Mouse (Mus musculus): ENCODE measurements around the gene Etnk1. TPM values are rescaled to one million over a fixed set of nuclear protein-coding genes. Genes with fewer than 3 reads are reported as not detected.
"Not testable (repeated sequence)": the region's sequence is repeated elsewhere in the genome, so short reads cannot be mapped to it uniquely, and the experiment has no call there.

Etnk1 gene
- total and polyA plus RNA-seq, 2 experiments, result 14.0 to 26.4 TPM

DNA sequence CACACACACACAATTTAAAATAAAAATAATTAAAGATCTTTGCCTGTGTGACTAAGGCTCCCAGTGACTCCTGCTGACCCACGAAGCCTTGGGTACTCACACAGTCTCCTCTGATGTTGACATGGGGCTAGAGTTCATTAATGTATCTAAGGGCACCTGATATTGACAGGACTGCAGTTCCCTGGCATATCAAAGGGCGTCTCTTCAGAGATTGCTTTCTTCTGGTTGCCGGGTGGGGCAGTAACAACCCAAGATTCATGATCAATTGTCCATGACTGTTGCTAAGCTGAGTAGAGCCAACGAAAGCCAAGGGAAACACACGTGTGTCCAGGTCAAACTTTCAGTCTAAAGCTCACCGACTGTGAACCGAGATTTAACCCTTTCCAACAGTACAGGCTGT is 22.0 kb upstream of the Etnk1 start:
- TF ChIP-seq POLR2A (IDR thresholded peaks at IDR 0.05; ENCODE audit: extremely low read depth, insufficient read depth, low read length) (no peak), CTCF (IDR thresholded peaks at IDR 0.05; ENCODE audit: low read depth, low read length) (no peak)
- H3K36me3 ChIP-seq (ENCODE audit: control insufficient read depth, insufficient read depth, low read length), result no peaks in the 10 kb centered on the region
- H3K4me1 ChIP-seq (ENCODE audit: control insufficient read depth, insufficient read depth, low read length), result no peaks in the 10 kb centered on the region
- WGBS, result 18% methylated on average over 7 of the region's 7 CpGs
- DNase-seq (ENCODE audit: extremely low read depth, low read depth, low spot score), result peak; percentile 61
- no peak overlapping the region for H3K27ac ChIP-seq (replicated peaks; ENCODE audit: insufficient read depth, low read depth, low read length)
- no peaks in the 10 kb centered on the region for H3K79me2 ChIP-seq (ENCODE audit: control insufficient read depth, insufficient read depth, low read length)
- H3K4me3 ChIP-seq (ENCODE audit: insufficient read depth, low read depth, low read length), result no peak overlapping the region
- no peaks in the 10 kb centered on the region for H3K27me3 ChIP-seq (ENCODE audit: control insufficient read depth, insufficient read depth, low read length)
- no peak overlapping the region for H3K9ac ChIP-seq (ENCODE audit: low read depth, low read length)

DNA sequence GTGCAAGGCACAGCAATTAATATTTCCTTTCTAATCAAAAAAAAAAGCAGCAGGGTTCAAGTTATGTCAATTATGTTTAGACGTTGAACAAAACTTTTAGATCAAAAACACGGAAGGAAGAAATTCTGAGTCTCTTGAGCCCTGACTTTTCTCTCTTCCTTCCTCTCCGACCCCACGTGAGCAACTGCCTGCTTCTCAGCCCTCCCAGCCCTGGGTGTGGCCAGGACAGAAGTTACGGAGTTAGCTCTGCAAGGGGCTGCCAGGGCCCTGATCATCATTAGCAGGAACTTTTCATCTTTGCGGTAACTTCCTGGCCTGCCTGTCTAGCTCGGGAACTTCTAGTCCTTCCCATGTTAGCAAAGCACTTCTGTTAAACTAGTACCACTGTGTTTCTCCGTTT is 20.3 kb upstream of the Etnk1 start:
- no peak for DNase-seq (ENCODE audit: extremely low read depth, low read depth, low spot score)
- Histone ChIP-seq H3K27me3 (ENCODE audit: control insufficient read depth, insufficient read depth, low read length) (no peaks in the 10 kb centered on the region), H3K9ac (ENCODE audit: low read depth, low read length) (no peak overlapping the region), H3K36me3 (ENCODE audit: control insufficient read depth, insufficient read depth, low read length) (no peaks in the 10 kb centered on the region), H3K4me3 (ENCODE audit: insufficient read depth, low read depth, low read length) (no peak overlapping the region), H3K4me1 (ENCODE audit: control insufficient read depth, insufficient read depth, low read length) (no peaks in the 10 kb centered on the region), H3K27ac (replicated peaks; ENCODE audit: insufficient read depth, low read depth, low read length) (no peak overlapping the region), H3K79me2 (ENCODE audit: control insufficient read depth, insufficient read depth, low read length) (no peaks in the 10 kb centered on the region)
- 70% methylated on average over 8 of the region's 8 CpGs for WGBS
- TF ChIP-seq POLR2A (IDR thresholded peaks at IDR 0.05; ENCODE audit: extremely low read depth, insufficient read depth, low read length), result no peak
- TF ChIP-seq CTCF (IDR thresholded peaks at IDR 0.05; ENCODE audit: low read depth, low read length), result no peak

- no peaks in the 10 kb centered on the region for H3K36me3 ChIP-seq (ENCODE audit: control insufficient read depth, insufficient read depth, low read length)
- no peaks in the 10 kb centered on the region for H3K27me3 ChIP-seq (ENCODE audit: control insufficient read depth, insufficient read depth, low read length)
- peaks cover 6% of the 10 kb centered on the region; the same call in 1 of the 2 replicates for H3K4me1 ChIP-seq (ENCODE audit: control insufficient read depth, insufficient read depth, low read length)
- no peak overlapping the region for H3K27ac ChIP-seq (replicated peaks; ENCODE audit: insufficient read depth, low read depth, low read length)
- no peak for DNase-seq (ENCODE audit: extremely low read depth, low read depth, low spot score)
- no peak overlapping the region for H3K4me3 ChIP-seq (ENCODE audit: insufficient read depth, low read depth, low read length)
- H3K79me2 ChIP-seq (ENCODE audit: control insufficient read depth, insufficient read depth, low read length), result no peaks in the 10 kb centered on the region
- no peak overlapping the region for H3K9ac ChIP-seq (ENCODE audit: low read depth, low read length)
- no peak for TF ChIP-seq POLR2A (IDR thresholded peaks at IDR 0.05; ENCODE audit: extremely low read depth, insufficient read depth, low read length)
- TF ChIP-seq CTCF (IDR thresholded peaks at IDR 0.05; ENCODE audit: low read depth, low read length), result no peak
Observed at GRCm38 (mm10) chr6:143148868-143149267, 18.2 kb upstream of the Etnk1 start.

DNA sequence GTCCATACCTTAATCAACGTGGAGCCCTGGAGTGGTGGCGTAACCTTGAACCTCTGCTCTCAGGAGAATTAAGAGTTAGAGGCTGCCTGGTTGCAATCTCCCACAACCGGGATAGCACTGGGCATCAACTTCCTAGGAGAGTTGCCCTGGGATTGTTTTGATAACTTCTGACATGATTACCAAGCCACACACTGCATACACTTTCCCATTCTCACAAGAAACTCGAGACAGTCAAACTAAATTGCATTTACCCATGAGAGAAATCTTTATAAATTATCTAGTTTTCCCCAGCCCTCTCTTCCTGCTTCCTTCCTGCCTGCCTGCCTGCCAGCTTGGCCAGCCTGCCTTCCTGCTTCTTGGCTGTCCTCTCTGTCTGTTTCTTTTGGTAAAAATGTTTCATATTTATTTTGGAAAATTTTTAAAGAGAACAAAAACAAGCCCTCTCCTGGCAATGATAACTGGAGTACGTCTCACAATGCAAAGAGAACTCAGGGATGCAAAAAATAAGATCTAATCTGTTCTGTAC is 17.2 kb upstream of the Etnk1 start:
- Histone ChIP-seq H3K27ac (replicated peaks; ENCODE audit: insufficient read depth, low read depth, low read length) (no peak overlapping the region; the same call in 1 of the 2 replicates), H3K4me3 (ENCODE audit: insufficient read depth, low read depth, low read length) (no peak overlapping the region), H3K36me3 (ENCODE audit: control insufficient read depth, insufficient read depth, low read length) (no peaks in the 10 kb centered on the region), H3K4me1 (ENCODE audit: control insufficient read depth, insufficient read depth, low read length) (peaks cover 9% of the 10 kb centered on the region), H3K79me2 (ENCODE audit: control insufficient read depth, insufficient read depth, low read length) (no peaks in the 10 kb centered on the region), H3K27me3 (ENCODE audit: control insufficient read depth, insufficient read depth, low read length) (no peaks in the 10 kb centered on the region), H3K9ac (ENCODE audit: low read depth, low read length) (no peak overlapping the region)
- no peak for DNase-seq (ENCODE audit: extremely low read depth, low read depth, low spot score)
- WGBS, result 46% methylated on average over 5 of the region's 5 CpGs
- TF ChIP-seq CTCF (IDR thresholded peaks at IDR 0.05; ENCODE audit: low read depth, low read length), result no peak
- no peak for TF ChIP-seq POLR2A (IDR thresholded peaks at IDR 0.05; ENCODE audit: extremely low read depth, insufficient read depth, low read length)

DNA sequence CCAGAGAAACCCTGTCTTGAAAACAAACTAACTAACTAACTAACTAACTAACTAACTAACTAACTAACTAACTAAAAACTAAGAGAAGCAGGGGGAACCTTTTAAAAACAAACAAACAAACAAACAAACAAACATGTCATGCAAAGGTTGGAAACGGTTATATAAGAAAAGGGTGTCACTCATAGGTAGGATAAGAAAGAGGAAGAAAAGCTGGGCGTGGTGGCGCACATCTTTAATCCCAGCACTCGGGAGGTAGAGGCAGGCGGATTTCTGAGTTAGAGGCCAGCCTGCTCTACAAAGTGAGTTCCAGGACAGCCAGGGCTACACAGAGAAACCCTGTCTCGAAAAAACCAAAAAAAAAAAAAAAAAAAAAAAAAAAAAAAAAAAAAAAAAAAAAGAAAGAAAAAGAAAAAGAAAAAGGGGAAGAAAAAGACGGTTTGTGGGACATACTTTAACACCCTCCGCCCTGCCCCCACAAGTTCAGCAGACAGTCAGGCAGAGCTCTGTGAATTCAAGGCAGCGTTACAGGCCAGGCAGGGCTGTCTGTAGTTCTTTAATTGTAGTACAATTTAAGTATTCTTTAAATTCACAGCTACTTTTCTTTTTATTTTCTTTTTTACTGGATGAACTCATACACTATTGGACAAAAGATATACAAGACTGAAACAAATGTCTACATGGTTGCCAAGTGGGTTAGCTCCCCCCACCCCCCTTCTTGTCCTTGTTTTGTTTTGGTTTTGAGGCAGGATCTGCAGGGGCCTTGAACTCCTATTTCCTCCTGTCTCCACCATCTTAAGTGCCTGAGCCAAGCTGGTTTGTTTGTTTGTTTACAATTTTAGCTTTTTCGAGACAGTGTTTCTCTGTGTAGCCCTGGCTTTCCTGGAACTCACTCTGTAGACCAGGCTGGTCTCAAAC is 15.7 kb upstream of the Etnk1 start:
- 79% methylated on average over 9 of the region's 10 CpGs for WGBS
- not testable (repeated sequence) for H3K36me3 ChIP-seq (ENCODE audit: control insufficient read depth, insufficient read depth, low read length); DNase-seq (ENCODE audit: extremely low read depth, low read depth, low spot score); H3K27ac ChIP-seq (replicated peaks; ENCODE audit: insufficient read depth, low read depth, low read length); H3K4me3 ChIP-seq (ENCODE audit: insufficient read depth, low read depth, low read length); H3K27me3 ChIP-seq (ENCODE audit: control insufficient read depth, insufficient read depth, low read length); H3K9ac ChIP-seq (ENCODE audit: low read depth, low read length); H3K4me1 ChIP-seq (ENCODE audit: control insufficient read depth, insufficient read depth, low read length); H3K79me2 ChIP-seq (ENCODE audit: control insufficient read depth, insufficient read depth, low read length)

GRCm38 (mm10) chr6:143152321-143152827 is 14.6 kb upstream of the Etnk1 start:
- Histone ChIP-seq H3K9ac (ENCODE audit: low read depth, low read length) (no peak overlapping the region), H3K4me1 (ENCODE audit: control insufficient read depth, insufficient read depth, low read length) (peaks cover 9% of the 10 kb centered on the region), H3K79me2 (ENCODE audit: control insufficient read depth, insufficient read depth, low read length) (no peaks in the 10 kb centered on the region), H3K4me3 (ENCODE audit: insufficient read depth, low read depth, low read length) (no peak overlapping the region), H3K27me3 (ENCODE audit: control insufficient read depth, insufficient read depth, low read length) (no peaks in the 10 kb centered on the region), H3K27ac (replicated peaks; ENCODE audit: insufficient read depth, low read depth, low read length) (peak overlapping the region; percentile 40), H3K36me3 (ENCODE audit: control insufficient read depth, insufficient read depth, low read length) (no peaks in the 10 kb centered on the region)
- WGBS, result 21% methylated on average over 9 of the region's 9 CpGs
- TF ChIP-seq POLR2A (IDR thresholded peaks at IDR 0.05; ENCODE audit: extremely low read depth, insufficient read depth, low read length) (no peak), CTCF (IDR thresholded peaks at IDR 0.05; ENCODE audit: low read depth, low read length) (no peak)
- peak; percentile 94 for DNase-seq (ENCODE audit: extremely low read depth, low read depth, low spot score)

Measured in liver, adult 2 months (tissue).